Mouse (Mus musculus) kidney, adult 2 months (tissue): ENCODE measurements around the gene P2ry6.

Experiments
- CTCF ChIP-seq: fragments of 200-500 bp; conservative IDR thresholded peaks from 2 replicates; pipeline ENCODE4 v1.5.1; 2011; ENCODE audit warnings: low read depth, mild to moderate bottlenecking, control low read depth, low read length, moderate library complexity, mixed read lengths; ENCODE audit not compliant: insufficient read depth, insufficient read length
- POLR2A ChIP-seq: fragments of 200-500 bp; IDR thresholded peaks from one replicate; pipeline ENCODE4 v1.6.1; 2011; ENCODE audit warnings: low read depth, low read length, control low read depth

DNA sequence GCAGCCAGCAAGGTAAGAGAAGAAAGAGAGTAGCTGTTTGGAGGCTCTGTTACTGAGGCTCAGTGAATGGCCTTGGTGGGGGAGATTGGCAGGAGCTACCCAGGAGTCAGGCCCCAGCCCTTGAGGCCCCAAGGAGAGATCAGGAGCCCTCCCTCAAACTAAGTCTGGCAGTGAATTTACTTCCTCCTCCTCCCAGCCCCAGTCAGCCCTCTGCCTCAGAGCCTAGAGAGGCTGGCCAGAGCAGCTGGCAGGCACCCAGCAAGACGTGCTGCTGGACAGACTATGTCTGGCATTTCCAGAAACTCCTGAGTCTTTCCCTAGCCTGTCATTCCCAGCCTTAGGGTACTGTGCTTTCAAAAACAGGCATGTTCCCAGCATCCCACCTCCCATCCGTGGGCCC is 4.7 kb upstream of the P2ry6 start:
- no peak for TF ChIP-seq POLR2A
- no peak for TF ChIP-seq CTCF
